Mouse (Mus musculus) cerebellum, adult 9-10 months (tissue): ENCODE measurements at regions not wholly inside any gene's neighbourhood (a gene's known extent, or its start where the extent isn't known, plus 50 kb on each side); places are given as distances from the start of the nearest gene placed in this dataset.

ENCODE experiments used
- DNase-seq: peaks from one replicate; pipeline ENCODE4 v3.0.0; 2022

GRCm38 (mm10) chr15:7006271-7006670 lies 84.1 kb upstream of the Lifr start:
- no peak for DNase-seq

GRCm38 (mm10) chr15:7008725-7009380 lies 81.6 kb upstream of the Lifr start:
- DNase-seq, result no peak

DNA sequence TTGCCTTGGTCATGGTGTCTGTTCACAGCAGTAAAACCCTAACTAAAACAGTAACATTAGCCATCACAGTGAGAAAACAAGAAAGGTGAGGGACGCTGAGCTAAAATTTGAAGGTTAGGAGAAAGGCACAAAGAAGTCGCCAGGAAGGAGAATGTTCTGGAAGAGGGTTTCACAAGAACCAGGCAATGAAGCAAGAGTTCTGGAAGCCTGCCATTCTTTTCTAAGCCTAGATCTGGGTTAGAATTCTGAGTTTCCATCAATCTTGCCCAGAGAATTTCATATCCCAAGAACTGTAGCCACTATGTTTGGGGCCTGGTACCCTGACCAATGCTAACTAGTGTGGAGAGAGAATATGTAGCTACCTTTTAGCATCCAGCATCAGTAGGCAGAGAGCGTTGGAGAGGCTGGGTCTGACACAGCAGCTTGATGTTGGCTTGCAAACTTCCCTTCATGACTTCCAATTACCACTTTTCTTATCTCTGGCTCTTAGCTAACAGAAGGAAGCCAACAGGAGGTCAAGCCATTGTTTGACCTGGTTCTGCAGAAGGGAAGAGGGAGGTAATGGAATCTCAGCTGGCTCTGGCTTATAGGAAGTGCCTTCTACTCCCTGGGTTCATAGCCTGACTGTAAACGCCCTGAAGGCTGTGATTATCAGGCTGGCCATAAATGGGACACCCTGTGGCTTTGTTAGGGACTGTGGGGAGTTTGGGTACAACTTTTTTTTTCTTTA lies 79.3 kb upstream of the Lifr start:
- DNase-seq, result no peak

DNA sequence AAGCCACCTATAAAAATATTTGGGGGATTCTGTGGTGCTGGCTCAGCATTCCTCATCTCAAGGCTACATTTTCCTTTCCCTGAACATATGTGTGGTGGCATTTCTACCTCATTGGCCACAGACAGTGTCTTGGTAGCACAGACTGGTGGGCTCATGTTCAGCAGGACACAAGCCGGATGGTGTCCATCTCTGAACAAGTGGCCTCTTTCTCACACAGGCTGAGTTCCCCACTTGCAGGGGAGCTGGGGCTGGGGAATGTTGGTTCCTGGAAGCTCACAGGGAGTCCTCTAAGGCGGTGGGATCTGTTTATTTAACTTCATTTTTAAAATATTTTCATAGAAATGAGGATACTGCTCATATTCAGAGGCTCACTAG lies 78.7 kb upstream of the Lifr start:
- no peak for DNase-seq

DNA sequence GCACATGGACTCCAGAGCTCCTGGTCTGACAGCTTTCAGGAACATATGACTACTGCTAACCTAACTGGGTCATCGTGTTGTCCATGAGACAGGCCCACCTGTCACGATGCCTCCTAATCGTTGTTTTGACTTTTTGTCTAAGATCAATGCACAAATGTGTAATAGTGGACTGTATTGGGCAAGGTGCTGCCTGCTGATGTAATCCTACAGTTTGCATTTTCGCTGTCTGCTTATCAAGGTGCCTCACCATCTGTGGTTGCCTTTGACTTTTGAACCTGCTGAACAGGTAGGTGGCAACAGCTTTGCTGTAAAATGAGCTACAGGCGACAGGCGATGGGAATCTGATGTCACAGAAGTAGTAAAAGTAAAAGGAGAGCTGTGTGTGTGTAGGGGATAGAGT lies 78.0 kb upstream of the Lifr start:
- DNase-seq, result no peak

GRCm38 (mm10) chr15:7013047-7013446 lies 77.4 kb upstream of the Lifr start:
- no peak for DNase-seq

DNA sequence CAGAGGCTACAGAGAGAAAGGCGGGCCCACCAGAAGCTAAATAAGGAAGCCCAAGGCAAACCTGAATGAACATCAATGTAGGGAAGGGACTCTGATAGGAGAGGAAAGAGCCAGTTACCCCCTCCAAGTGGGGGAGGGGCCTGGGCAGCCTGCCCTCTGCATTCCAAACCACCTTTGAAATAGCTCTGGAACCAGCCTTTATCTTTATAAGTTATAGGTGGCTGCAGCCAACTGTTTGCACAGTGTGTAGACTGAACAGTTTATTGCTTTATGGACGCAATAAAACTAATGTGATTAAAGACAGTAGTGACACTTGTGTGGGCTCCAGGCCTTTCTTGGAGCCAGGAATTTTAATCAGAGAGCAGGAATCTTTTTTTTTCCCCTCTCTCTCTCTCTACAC lies 75.4 kb upstream of the Lifr start:
- DNase-seq, result no peak

GRCm38 (mm10) chr15:7016018-7016417 lies 74.4 kb upstream of the Lifr start:
- DNase-seq, result no peak

GRCm38 (mm10) chr15:7017281-7017845 lies 73.1 kb upstream of the Lifr start:
- no peak for DNase-seq

DNA sequence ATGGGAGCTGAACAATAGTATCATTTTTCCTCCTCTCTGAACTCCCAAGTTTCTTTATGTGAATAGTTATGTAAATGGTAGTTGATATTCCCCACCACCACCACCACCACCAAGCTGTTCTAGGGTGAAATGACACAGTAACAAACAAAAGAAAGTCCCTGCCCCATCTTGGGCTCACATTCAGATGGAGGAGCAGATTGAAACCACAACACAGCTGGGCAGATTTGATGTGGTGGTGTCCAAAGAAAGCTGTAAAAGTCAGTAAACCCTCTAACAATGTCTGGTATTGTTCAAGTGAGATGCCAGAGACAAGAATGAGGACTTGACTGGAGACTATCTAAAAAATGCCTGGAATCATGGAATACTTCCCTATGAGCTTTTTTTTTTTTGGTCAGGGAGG lies 67.8 kb upstream of the Lifr start:
- DNase-seq, result no peak

DNA sequence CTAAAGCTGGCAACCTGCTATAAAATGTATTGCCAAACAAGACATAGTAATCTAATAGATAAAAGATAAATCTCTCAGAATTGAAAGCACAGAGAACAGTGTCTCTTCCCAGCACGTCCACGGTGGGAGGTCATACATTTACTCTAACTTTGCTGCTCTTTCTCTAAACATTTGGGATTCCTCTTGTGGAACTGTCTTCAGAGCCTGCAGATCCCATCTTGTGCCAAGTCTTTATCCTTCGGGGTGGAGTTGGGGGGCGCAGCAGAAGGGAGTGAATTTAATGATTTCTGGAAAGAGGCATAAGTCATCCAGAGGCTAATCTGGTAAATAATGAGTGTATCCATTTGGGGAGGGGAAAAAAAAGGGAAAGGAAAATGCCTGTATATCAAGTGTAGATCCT lies 65.2 kb upstream of the Lifr start:
- no peak for DNase-seq

DNA sequence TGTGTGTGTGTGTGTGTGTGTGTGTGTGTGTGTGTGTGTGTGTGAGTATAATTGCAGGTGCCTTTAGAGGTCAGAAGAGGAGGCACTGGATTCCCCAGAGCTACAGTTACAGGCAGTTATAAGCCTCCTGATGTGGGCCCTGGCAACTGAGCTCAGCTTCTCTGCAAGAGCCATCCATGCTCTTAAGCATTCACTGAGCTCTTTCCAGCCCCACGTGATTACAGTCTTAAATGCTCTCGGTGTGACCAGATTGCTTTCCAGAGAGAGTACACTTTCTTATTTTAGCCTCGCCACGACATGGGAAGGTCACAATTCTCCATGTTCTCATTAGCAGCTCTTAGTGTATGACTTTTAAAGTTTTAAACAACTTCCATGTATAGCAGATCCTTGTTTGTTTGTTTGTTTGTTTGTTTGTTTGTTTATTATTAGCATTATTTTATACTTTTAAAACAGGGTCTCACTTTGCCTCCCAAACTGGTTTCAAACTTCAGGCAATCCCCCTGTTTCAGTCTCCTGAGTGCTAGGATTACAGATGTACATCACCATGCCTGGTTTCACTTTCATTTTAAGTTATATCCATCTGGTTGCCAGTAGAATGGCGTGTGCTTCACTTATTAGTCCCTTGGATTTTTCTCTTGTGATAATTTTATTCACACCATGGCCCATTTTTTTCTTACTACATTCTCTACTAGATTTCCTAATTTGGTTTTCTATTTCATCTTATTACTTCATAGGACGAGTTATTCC lies 58.9 kb upstream of the Lifr start:
- no peak for DNase-seq

- no peak for DNase-seq
Observed at GRCm38 (mm10) chr15:7037475-7037874, 52.9 kb upstream of the Lifr start.

- no peak for DNase-seq
Observed at GRCm38 (mm10) chr15:7039119-7039518, 51.3 kb upstream of the Lifr start.

DNA sequence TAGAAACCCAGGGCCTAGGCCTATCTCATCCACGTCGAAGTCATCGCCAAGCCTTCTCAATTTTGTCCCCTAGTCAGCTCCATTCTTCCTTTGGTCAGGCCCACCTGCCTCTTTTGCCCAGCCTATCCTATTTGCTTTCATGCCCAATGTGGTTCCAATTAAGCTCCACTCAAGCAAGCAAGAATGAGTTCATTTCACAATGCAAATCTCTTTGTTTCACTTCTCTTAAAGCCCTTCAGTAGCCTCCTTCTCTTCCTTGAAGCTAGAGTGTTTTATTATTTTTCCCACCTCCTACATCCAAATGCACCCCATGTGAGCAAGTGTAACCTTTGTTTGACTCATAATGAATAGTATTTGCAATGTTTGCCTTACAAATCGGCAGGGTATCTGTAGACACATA lies 50.6 kb upstream of the Lifr start:
- no peak for DNase-seq
